Mouse (Mus musculus) liver, embryonic 14.5 days (tissue): Measurements from ENCODE around the gene Baiap2l1.
"Not testable (repeated sequence)": the region's sequence is repeated elsewhere in the genome, so short reads cannot be mapped to it uniquely, and the experiment has no call there.

Experiments
- CTCF ChIP-seq: IDR thresholded peaks from 2 replicates; pipeline ENCODE4 v1.5.1; 2016; ENCODE audit warnings: antibody characterized with exemption, low read depth, control low read depth
- EP300 ChIP-seq: IDR thresholded peaks from 2 replicates; pipeline ENCODE4 v1.6.1; 2016; ENCODE audit warnings: antibody characterized with exemption, low read depth

DNA sequence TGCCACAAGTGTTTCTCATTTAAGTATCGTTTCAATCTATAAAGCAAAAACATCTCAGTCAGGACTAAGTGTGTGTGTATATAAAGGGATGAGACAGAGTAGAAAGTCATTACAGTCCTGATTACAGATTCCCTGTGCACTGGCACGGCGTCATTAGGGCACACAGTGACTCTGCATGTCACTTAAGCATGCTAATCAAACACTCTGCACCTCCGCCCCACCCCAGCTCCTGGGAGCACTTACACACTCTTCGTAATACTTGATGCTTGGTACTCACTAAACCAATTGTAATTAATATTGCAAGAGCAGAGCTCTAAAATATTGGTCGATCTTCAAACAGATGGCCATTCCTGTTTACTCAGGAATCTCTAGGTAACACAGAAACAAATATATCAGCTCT is 22.6 kb downstream of the Baiap2l1 start:
- TF ChIP-seq CTCF, EP300: not testable (repeated sequence)
